Mouse (Mus musculus): ENCODE results near the gene Pramef20.

DNA sequence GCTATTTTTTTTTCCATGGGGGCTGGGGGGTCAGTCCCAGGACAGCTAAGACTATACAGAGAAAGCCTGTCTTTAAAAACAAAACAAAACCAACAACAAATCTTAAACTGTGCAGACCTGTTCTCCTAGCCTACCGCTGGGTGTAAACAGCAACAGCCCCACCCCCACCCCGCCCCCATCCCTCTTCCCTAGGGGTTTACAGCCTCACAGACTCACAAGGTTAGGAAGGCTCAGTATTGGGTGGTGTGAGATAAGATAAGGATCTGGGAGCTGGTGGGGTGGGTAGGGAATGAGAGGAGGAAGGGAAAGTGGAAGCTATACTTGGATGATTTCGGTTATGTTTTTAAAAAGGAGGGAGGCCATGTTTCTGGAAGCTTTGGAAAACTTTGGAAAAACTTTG, 18.6 kb upstream of the Pramef20 start:
- TF ChIP-seq CTCF (IDR thresholded peaks at IDR 0.05; ENCODE audit: control insufficient read depth, insufficient read depth, low read length): no peak
- TF ChIP-seq POLR2A (IDR thresholded peaks at IDR 0.05; ENCODE audit: borderline replicate concordance, control insufficient read depth, low read depth, low read length): no peak

Data from bone marrow, adult 2 months (tissue).